Mouse (Mus musculus) CH12.LX (cell line): ENCODE data around the gene Ech1.
A peak's percentile ranks its signal among the peaks of the same experiment; 100 is the strongest.

ENCODE experiments used
- BHLHE40 ChIP-seq: IDR thresholded peaks from 2 replicates; pipeline ENCODE4 v1.6.1; 2011; ENCODE audit warnings: mild to moderate bottlenecking, low read depth, low read length, improper control_type of control experiment
- CTCF ChIP-seq, 2 experiments: IDR thresholded peaks in 1 of 2; conservative IDR thresholded peaks in 1 of 2; 2 replicates each; pipeline ENCODE4 v1.5.1; 2011 to 2012; ENCODE audit warnings: low read depth in 2 of 2, low read length in 2 of 2, improper control_type of control experiment in 1 of 2, inconsistent platforms in 1 of 2, mild to moderate bottlenecking in 1 of 2, moderate library complexity in 1 of 2
- EP300 ChIP-seq: IDR thresholded peaks from 2 replicates; pipeline ENCODE4 v1.6.1; 2011; ENCODE audit warnings: low read length, improper control_type of control experiment
- POLR2A ChIP-seq: IDR thresholded peaks from 2 replicates; pipeline ENCODE4 v1.6.1; 2011; ENCODE audit warnings: low read depth, mild to moderate bottlenecking, improper control_type of control experiment, low read length

DNA sequence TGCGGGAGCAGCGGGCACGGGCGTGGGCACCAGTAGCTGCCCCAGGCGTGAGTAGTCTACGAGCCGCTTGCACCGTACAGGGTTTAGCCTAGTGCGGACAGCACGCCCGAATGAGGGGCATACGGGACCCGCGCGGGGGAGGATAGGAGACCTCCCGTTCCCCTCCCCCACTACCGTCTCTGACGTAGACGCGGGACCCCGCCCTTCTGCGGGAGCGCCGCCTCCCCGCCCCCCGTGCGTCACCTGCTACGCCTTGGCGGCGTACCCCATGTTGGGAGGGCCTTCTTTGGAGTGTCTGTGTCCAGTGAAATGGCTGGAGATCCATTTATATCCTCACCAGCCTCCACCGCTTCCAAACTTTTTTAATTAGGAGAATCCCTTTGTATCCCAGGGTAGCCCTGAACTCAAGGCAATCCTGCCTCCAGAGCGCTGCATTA is 16.0 kb upstream of the Ech1 start:
- no peak for TF ChIP-seq BHLHE40
- TF ChIP-seq EP300, result no peak
- TF ChIP-seq CTCF (conservative IDR thresholded peaks at IDR 0.05 in 1 of 2, IDR thresholded peaks at IDR 0.05 in 1 of 2; ENCODE audit: low read depth in 2 of 2, low read length in 2 of 2), result 0 out of 4 replicates have a peak, but pooled peaks of 1 of the 2 experiments have one; percentile 0
- TF ChIP-seq POLR2A, result peak; percentile 78
